Mouse (Mus musculus): Measurements from ENCODE around the gene Crocc2. TPM values are rescaled to one million over a fixed set of nuclear protein-coding genes. Genes with fewer than 3 reads are reported as not detected.

Crocc2 gene
- polyA plus RNA-seq, 2 experiments = 0.17 to 0.39 TPM

DNA sequence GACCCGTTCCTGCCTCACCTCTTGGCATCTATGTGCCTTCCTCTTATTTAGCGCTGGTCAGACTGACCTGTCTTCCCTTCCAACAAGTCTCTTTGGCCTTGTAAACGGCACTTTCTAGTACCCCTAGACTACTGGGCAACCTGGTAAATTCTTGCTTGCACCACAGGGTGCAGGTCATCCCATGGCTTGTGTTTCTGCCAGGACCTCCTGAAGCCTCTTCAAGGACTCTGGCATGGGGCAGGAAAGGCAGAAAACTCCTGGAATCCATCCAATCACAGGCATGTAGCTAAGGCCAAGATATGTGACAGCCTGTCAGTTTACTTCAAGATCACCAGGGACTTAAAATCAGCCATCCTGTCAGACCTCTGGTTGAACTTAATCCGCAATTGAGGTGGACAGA lies 61.1 kb downstream of the Crocc2 start:
- Histone ChIP-seq H3K4me2 (replicated peaks; ENCODE audit: low read depth, low read length, severe bottlenecking) (no peak overlapping the region), H3K4me1 (ENCODE audit: control insufficient read depth, insufficient read depth, low read length) (peaks cover 59% of the 10 kb centered on the region), H3K27me3 (ENCODE audit: control insufficient read depth, insufficient read depth, low read length) (no peaks in the 10 kb centered on the region), H3K9ac (ENCODE audit: low read depth, low read length, severe bottlenecking) (no peak overlapping the region), H3K36me3 (ENCODE audit: control insufficient read depth, insufficient read depth, low read length) (no peaks in the 10 kb centered on the region), H3K27ac (replicated peaks; ENCODE audit: low read depth, low read length) (no peak overlapping the region), H3K4me3 (replicated peaks; ENCODE audit: low read length) (no peak overlapping the region), H3K9me3 (ENCODE audit: control insufficient read depth, low read length) (no peaks in the 10 kb centered on the region)
- 69% methylated on average over 4 of the region's 4 CpGs for WGBS
- ATAC-seq (ENCODE audit: low FRiP score, low read depth) = no peak
- no peak for DNase-seq (ENCODE audit: low spot score)
- TF ChIP-seq POLR2A (IDR thresholded peaks at IDR 0.05; ENCODE audit: borderline replicate concordance, extremely low read depth, insufficient read depth, insufficient read length) = no peak

DNA sequence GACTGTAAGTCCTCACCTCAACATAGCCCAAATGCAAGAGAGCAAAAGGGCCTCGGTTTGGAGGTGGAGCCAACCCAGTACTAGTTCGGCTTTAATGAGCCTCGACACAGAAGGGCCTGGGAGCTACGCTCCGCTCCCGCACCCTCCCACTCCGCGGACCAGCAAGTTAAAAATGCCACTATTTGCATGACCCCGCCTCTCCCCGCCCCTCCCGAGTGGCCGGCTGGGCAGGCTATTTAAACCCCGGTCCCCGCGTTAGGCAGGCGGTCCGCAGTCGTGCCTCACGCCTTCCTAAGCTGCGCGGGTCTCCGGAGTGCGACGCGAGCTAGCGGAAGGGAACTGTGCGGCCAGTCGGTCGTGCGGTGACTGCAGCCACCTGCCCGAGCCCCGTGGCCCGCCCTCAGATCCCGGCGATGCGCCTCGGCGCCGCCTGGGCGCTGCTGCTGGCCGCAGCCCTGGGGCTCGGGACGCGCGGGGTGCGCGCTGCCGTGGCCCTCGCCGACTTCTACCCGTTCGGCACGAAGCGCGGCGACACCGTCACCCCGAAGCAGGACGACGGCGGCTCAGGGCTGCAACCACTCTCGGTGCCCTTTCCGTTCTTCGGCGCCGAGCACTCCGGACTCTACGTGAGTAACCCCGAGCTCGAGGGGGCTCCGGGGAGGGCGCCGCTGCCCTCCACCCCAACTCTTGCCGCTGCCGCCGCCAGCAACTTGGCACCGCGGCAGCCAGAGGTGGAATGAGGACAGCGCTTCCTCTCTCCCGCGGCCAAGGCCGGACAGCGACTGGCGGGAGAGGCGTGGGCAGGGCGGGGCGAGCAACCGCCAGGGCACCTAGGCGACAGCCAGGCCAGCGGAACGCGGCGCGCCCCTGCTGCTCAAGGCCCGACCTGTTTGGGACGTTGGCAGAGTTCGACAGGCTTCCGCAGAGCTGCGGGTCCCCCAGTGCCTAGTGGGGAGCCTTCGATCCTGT lies 67.3 kb downstream of the Crocc2 start, which contains the start of gene Sned1:
Gene Sned1 (plus strand): TSS at position 266 of the 969 bp plus-strand sequence.
- DNase-seq (ENCODE audit: low spot score) (peak; percentile 84), ATAC-seq (ENCODE audit: low FRiP score, low read depth) (peak; percentile 92)
- peak within 1 kb of the TSS; percentile 68 for H3K4me3 ChIP-seq (replicated peaks; ENCODE audit: low read length)
- H3K27ac ChIP-seq (replicated peaks; ENCODE audit: low read depth, low read length) = peak within 1 kb of the TSS; percentile 59
- TF ChIP-seq POLR2A (IDR thresholded peaks at IDR 0.05; ENCODE audit: borderline replicate concordance, extremely low read depth, insufficient read depth, insufficient read length) = peak; percentile 97
- peak within 1 kb of the TSS; percentile 73 for H3K9ac ChIP-seq (ENCODE audit: low read depth, low read length, severe bottlenecking)
- 0 out of 2 replicates have a peak, but pooled peaks cover 3% of the 10 kb centered on the region for H3K27me3 ChIP-seq (ENCODE audit: control insufficient read depth, insufficient read depth, low read length)
- H3K9me3 ChIP-seq (ENCODE audit: control insufficient read depth, low read length) = no peaks in the 10 kb centered on the region
- 2% methylated on average over 86 of the region's 100 CpGs for WGBS
- no peaks in the 10 kb centered on the region; the same call in 1 of the 2 replicates for H3K36me3 ChIP-seq (ENCODE audit: control insufficient read depth, insufficient read depth, low read length)
- H3K4me1 ChIP-seq (ENCODE audit: control insufficient read depth, insufficient read depth, low read length) = peaks cover 51% of the 10 kb centered on the region
- peak within 1 kb of the TSS; percentile 97 for H3K4me2 ChIP-seq (replicated peaks; ENCODE audit: low read depth, low read length, severe bottlenecking)

DNA sequence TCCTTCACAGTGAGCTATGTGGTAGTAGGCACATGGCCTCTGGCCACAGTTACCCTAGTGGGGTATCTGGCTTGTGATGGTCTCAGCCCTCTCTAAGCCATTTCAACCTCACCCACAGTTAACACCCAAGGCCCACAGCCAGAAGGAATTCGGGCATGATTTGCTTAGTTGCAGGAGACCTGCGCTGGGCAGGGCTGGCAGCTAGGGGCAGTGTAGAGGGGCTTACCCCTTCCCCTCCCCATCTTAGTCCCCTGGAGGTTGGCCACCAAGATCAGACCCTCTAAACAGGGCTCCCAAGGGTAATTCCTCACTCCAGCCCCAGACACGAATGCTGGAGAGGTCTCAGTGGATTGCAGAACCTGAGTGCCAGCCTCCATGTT lies 68.0 kb downstream of the Crocc2 start:
- DNase-seq (ENCODE audit: low spot score) (peak; percentile 30), ATAC-seq (ENCODE audit: low FRiP score, low read depth) (no peak)
- 0 out of 2 replicates have a peak, but pooled peaks cover 3% of the 10 kb centered on the region for H3K27me3 ChIP-seq (ENCODE audit: control insufficient read depth, insufficient read depth, low read length)
- peak overlapping the region; percentile 68 for H3K4me3 ChIP-seq (replicated peaks; ENCODE audit: low read length)
- WGBS = 6% methylated on average over 3 of the region's 3 CpGs
- H3K4me2 ChIP-seq (replicated peaks; ENCODE audit: low read depth, low read length, severe bottlenecking) = peak overlapping the region; percentile 97
- TF ChIP-seq POLR2A (IDR thresholded peaks at IDR 0.05; ENCODE audit: borderline replicate concordance, extremely low read depth, insufficient read depth, insufficient read length) = 0 out of 2 replicates have a peak, but pooled peaks have one; percentile 37
- H3K9ac ChIP-seq (ENCODE audit: low read depth, low read length, severe bottlenecking) = peak overlapping the region; percentile 73
- H3K4me1 ChIP-seq (ENCODE audit: control insufficient read depth, insufficient read depth, low read length) = peaks cover 51% of the 10 kb centered on the region
- 0 out of 2 replicates have a peak overlapping the region, but pooled peaks have one; percentile 59 for H3K27ac ChIP-seq (replicated peaks; ENCODE audit: low read depth, low read length)
- no peaks in the 10 kb centered on the region for H3K9me3 ChIP-seq (ENCODE audit: control insufficient read depth, low read length)
- peaks cover 4% of the 10 kb centered on the region for H3K36me3 ChIP-seq (ENCODE audit: control insufficient read depth, insufficient read depth, low read length)

DNA sequence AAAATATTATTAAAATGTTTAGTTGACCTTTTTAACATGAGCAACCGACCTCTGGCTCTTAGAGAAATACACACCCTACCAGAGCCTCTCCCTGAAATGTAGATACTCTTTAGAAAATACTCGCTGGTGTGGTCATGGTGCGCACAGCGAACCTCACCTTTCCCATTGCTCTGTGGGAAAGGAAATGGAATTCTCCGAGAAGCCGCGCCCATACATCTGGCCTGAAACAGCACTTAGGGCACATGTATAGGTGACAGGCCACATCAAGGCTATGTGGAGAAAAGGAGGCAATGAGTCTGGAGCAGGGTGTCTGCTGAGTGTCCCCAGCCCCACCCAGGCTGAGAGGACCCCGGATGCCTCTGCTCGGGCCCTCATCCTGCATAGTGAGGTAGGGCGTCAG lies 69.2 kb downstream of the Crocc2 start:
- 84% methylated on average over 10 of the region's 10 CpGs for WGBS
- H3K4me2 ChIP-seq (replicated peaks; ENCODE audit: low read depth, low read length, severe bottlenecking) = peak overlapping the region; percentile 97
- H3K9me3 ChIP-seq (ENCODE audit: control insufficient read depth, low read length) = no peaks in the 10 kb centered on the region
- peak overlapping the region; percentile 21; the same call in 1 of the 2 replicates for H3K9ac ChIP-seq (ENCODE audit: low read depth, low read length, severe bottlenecking)
- TF ChIP-seq POLR2A (IDR thresholded peaks at IDR 0.05; ENCODE audit: borderline replicate concordance, extremely low read depth, insufficient read depth, insufficient read length) = no peak
- H3K36me3 ChIP-seq (ENCODE audit: control insufficient read depth, insufficient read depth, low read length) = peaks cover 6% of the 10 kb centered on the region
- H3K27ac ChIP-seq (replicated peaks; ENCODE audit: low read depth, low read length) = no peak overlapping the region
- ATAC-seq (ENCODE audit: low FRiP score, low read depth) (no peak), DNase-seq (ENCODE audit: low spot score) (no peak)
- peaks cover 44% of the 10 kb centered on the region for H3K4me1 ChIP-seq (ENCODE audit: control insufficient read depth, insufficient read depth, low read length)
- H3K27me3 ChIP-seq (ENCODE audit: control insufficient read depth, insufficient read depth, low read length) = 0 out of 2 replicates have a peak, but pooled peaks cover 3% of the 10 kb centered on the region
- H3K4me3 ChIP-seq (replicated peaks; ENCODE audit: low read length) = peak overlapping the region; percentile 68

DNA sequence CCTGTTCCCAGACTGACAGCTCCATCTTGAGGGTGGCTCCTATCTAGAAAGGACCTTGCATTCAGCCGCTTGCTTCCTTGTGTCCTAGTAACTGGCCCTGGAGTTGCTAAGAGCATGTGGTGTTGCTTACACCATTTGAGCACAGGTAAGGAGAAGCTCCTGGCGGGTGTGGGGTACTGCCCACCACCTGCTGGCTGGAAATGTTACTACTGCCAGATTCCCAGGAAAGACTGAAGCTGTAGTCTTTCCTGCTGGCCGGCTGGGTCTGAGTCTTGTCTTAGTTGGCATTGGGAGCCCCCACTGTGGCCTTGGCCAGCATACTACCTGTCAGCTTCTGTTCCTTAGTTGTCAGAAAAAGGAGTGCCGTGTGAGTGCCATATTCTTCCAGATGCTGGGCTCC lies 69.7 kb downstream of the Crocc2 start:
- Histone ChIP-seq H3K27ac (replicated peaks; ENCODE audit: low read depth, low read length) (no peak overlapping the region), H3K36me3 (ENCODE audit: control insufficient read depth, insufficient read depth, low read length) (peaks cover 6% of the 10 kb centered on the region), H3K27me3 (ENCODE audit: control insufficient read depth, insufficient read depth, low read length) (0 out of 2 replicates have a peak, but pooled peaks cover 3% of the 10 kb centered on the region), H3K9me3 (ENCODE audit: control insufficient read depth, low read length) (no peaks in the 10 kb centered on the region), H3K4me3 (replicated peaks; ENCODE audit: low read length) (peak overlapping the region; percentile 15), H3K4me1 (ENCODE audit: control insufficient read depth, insufficient read depth, low read length) (peaks cover 39% of the 10 kb centered on the region), H3K9ac (ENCODE audit: low read depth, low read length, severe bottlenecking) (no peak overlapping the region), H3K4me2 (replicated peaks; ENCODE audit: low read depth, low read length, severe bottlenecking) (peak overlapping the region; percentile 97)
- WGBS = 40% methylated on average over 4 of the region's 4 CpGs
- no peak for ATAC-seq (ENCODE audit: low FRiP score, low read depth)
- no peak for DNase-seq (ENCODE audit: low spot score)
- TF ChIP-seq POLR2A (IDR thresholded peaks at IDR 0.05; ENCODE audit: borderline replicate concordance, extremely low read depth, insufficient read depth, insufficient read length) = no peak

Data from limb, embryonic 14.5 days (tissue).